Mouse (Mus musculus) cortical plate, adult 2 months (tissue): Measurements from ENCODE around the gene Kcnj14.
A peak's percentile ranks its signal among the peaks of the same experiment; 100 is the strongest.

ENCODE experiments used
- CTCF ChIP-seq: fragments of 200-500 bp; IDR thresholded peaks from 2 replicates; pipeline ENCODE4 v1.5.1; 2011; ENCODE audit warnings: mild to moderate bottlenecking, control low read depth, low read length; ENCODE audit not compliant: insufficient read depth; ENCODE audit errors: extremely low read depth
- POLR2A ChIP-seq: fragments of 200-500 bp; IDR thresholded peaks from 2 replicates; pipeline ENCODE4 v1.6.1; 2011; ENCODE audit warnings: mild to moderate bottlenecking, low read length, control low read depth; ENCODE audit not compliant: insufficient read depth; ENCODE audit errors: extremely low read depth

- TF ChIP-seq POLR2A (peak; percentile 57), CTCF (0 out of 2 replicates have a peak, but pooled peaks have one; percentile 11)
These were observed 41.0 kb downstream of the Kcnj14 start, which contains the start of gene Lmtk3 for GRCm38 (mm10) chr7:45783511-45784091.
